Mouse (Mus musculus): Measurements from ENCODE around the gene Helz.
A peak's percentile ranks its signal among the peaks of the same experiment; 100 is the strongest.
"Not testable (repeated sequence)": the region's sequence is repeated elsewhere in the genome, so short reads cannot be mapped to it uniquely, and the experiment has no call there.

Gene Helz

DNA sequence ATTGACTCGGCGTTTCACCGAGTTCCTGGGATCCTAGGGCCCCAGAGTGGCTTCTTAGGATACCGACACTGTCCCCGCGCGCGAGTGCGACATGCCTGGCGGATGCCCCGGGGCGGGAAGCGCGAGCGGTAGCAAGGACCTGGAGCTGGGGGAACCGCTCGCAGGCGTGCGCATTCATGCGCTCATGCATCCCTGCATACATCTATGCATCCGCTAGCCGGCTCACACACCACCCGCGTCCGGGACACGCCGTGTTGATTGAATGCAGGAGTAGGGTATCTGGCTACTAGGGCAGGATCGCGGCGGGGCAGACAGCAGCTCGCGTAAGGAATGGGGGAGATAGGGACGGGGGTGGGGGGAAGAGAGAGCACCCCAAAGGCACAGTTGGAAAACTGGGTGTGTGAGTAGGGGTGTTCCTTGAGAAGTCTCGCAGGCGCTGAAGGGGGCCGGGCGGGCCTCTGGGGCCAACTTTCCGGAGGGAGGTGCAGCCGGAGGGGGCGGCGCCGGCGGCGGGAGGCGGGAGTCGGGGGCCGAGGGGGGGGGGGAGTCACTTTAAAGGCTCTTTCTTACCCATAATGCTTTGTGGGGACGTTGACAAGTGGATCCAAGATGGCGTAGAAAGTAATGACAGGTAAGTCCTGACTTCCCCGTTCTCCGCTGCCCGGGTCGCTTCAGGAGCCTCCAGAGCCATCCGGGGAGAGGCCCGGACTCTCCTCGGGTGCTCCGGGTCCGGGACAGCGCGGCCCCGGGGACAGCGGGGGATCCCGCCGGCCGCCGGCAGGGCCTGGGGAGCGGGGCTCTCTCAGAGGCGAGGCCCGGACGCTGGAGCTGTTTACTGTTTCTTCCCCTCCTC is at the start of gene Helz:
TSS of gene Helz (plus strand) at position 580 of the 853 bp plus-strand sequence.
- peak; percentile 75 for DNase-seq (ENCODE audit: low spot score)

DNA sequence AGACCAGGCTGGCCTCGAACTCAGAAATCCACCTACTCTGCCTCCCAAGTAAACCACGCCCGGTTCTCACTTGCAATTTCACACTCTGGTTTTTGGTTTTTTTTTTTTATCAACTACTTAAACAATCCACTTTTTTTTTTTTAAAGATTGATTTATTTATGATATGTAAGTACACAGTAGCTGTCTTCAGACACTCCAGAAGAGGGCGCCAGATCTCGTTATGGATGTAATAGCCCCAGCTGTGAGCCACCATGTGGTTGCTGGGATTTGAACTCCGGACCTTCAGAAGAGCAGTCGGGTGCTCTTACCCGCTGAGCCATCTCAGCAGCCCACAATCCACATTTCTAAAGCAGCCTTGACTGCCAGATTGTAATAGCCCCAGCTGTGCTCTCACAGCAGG is 44.9 kb upstream of the Helz start:
- no peak for DNase-seq (ENCODE audit: low spot score)

DNA sequence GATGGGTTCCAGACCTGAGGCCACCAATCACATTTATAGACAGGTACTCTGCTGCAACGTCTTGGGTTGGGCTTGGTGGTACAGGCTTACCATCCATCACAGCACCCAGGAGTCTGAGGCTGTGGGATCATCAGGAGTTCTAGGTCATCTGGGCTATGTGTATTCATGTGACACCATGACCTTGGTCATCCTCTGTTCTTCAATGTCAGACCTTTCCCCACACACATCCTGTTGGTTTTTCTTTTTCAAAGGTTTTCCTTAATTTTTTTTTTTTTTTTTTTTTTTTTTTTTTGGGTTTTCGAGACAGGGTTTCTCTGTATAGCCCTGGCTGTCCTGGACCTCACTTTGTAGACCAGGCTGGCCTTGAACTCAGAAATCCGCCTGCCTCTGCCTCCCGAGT is 43.4 kb upstream of the Helz start:
- DNase-seq (ENCODE audit: low spot score) = not testable (repeated sequence)

DNA sequence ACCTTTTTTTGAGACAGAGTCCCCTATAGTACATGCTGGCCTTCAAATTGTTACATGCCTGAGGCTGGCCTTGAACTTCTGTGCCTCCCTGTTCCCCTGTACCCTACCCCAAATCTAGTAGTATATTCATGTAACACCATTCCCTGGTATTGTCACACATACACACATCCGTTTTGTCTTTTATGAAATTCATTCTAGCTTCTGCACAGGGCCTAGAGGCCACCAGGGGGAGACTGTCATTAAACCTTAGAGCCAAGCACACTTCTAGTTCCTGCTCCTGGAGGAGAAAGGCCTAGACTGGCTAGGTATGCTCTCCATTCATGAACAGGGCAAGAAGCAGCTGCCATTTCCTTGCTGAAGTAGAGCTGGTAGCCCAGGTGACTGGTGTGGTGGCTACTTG is 41.5 kb upstream of the Helz start:
- no peak for DNase-seq (ENCODE audit: low spot score)

DNA sequence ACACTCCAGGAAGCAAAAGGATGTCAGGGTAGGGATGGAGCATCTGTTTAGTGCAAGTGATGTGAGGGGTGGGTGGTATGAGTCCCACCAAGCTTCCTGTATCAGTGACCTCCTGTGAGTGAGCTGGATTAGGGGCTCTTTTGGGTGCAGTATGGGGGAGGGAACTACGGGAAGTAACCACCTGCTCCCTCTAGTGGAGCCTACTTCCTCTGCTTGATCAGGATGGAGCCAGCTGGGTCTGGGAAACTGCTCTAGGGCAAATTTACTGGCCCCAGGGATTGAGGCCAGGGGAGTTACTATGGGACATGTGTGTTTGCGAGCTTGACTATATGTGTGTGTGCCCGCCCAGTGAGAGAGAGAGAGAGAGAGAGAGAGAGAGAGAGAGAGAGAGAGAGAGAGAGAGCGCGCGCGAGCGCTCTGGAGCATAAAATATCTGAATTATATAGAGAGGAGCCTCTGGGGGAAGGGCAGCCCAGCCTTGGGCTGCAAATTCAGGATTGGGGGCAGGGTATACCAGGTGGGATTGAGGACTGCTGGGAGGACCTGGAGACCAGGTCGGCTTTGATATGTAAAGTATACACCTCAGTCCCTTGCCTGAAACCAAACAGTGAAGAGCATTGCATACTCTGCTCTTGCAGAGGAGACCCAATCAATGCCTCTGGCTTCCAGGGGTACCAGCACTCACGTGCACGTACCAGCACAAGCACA is 37.9 kb upstream of the Helz start:
- no peak for DNase-seq (ENCODE audit: low spot score)

DNA sequence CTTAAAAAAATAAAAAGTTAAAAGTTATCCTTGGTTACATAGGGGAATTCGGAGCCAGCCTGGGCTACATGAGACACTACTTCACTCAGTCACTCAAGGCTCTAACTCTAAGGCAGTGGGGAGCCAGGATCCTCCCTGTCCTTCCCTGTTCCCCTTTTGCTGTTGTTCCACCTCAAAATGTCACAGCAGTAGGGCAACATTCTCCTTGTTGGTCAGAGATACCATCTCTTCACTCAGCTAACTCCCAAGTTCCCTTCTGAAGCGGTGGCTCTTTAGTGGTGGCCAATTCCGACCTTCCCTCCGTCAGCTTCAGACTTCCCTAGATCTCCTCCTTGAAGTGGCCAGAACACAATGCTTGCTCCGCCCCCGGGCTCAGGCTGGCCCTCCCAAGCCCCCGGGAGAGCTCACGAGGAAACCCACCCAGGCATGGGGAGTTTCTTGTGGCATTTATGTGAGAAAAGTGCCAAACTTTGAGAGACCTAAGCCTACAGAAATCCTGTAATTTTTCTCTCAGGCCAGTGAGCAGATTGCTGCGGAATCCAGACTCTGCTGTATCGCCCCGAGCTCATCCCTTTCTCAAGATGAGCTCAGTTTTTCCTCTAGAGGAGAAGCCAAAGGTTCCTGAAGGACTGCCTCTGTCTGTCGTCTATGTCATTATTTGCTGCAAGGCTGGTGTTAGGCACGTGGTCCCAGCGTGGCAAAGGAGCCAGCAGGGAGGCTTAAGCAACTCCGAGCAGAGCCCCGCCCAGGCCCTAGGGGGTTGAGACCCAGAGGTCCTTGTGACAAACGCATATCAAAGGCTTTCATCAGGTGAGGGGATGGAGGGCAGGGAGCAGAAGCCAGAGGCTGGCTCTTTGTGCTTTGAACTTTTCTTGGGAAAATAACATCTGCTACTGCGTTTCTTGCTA is 37.1 kb upstream of the Helz start:
- peak; percentile 29 for DNase-seq (ENCODE audit: low spot score)

DNA sequence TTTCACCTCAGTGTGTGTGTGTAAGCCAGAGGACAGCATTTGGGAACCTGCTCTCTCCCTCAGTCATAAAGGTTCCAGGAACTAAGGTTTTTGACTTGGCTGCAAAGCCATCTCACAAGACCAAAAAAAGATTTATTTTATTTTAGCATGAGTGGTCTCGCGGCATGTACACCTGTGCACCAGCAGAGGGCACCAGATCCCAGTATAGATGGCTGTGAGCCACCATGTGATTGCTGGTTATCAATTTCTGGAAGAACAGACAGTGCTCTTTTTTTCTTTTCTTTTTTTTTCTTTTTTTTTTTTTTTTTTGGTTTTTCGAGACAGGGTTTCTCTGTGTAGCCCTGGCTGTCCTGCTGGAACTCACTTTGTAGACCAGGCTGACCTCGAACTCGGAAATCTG is 35.8 kb upstream of the Helz start:
- DNase-seq (ENCODE audit: low spot score) = peak; percentile 45

DNA sequence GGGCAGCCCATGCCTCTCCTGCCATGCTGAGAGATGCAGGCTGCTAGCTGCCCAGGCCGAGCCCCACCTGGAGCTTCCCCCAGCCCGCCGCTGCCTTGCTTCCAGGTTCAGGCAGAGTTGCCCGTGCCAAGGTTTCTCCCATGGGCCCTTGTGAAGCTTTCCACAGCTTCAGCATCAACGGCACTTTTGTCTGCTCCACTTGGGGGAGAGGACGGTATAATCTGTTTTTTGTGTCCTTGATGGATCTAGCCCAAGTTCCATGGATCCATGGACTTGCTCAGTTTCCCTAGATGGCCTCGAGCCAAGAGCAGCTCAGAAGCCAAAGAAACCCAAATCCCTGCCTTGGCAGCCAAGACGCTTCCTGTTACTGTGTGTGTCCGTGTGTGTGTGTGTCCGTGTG is 34.7 kb upstream of the Helz start:
- no peak for DNase-seq (ENCODE audit: low spot score)

DNA sequence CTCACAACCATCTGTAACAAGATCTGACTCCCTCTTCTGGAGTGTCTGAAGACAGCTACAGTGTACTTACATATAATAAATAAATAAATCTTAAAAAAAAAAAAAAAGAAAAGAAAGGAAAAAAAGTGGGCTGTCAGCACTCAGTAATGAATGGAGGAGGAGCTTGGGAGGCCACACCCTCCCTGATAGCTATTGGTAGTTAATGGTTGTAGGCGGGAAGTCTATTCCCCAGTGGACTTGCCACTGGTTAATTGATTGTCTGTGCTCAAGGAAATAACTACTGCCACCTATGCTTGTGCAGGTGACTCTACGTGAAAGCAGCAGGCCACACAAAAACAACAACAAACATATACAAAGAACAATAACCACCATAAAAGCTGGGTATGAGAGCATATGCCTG is 31.3 kb upstream of the Helz start:
- no peak for DNase-seq (ENCODE audit: low spot score)

DNA sequence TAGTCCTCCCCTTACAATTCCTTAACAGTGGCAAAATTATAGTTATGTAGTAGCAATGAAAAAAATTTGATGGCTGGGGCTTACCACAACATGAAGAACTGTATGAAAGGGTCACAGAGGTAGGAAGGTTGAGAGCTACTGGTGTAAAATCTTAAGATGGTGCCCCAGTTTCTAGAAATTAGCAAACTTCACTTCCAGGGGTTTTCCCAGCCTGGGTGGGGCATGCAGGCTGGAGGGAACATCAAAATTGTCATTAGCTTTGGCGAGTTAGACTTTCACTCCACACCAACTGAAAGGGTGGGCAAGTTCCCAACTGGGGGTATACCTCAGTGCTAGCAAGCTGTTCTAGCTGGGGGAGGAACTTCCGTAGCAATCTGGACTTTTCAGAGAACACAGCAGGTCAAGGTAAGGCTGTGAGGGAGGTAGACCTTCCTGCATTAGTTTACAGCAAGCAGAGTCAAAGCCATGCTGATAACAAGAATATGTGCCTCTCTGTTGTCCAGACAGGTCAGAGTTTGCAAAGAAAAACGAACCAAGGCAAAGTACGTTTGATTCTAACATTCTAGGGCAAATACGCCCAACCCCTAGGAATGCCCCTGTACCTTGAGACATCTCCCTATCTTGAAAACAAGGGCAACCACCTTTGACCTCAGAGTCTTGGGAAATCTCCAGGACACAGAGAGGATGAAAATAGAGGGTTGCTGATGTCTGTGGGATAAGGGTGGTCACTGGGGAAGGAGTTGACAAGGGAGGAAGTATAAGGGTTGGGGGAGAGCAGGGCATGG is 28.9 kb upstream of the Helz start:
- no peak for DNase-seq (ENCODE audit: low spot score)

DNA sequence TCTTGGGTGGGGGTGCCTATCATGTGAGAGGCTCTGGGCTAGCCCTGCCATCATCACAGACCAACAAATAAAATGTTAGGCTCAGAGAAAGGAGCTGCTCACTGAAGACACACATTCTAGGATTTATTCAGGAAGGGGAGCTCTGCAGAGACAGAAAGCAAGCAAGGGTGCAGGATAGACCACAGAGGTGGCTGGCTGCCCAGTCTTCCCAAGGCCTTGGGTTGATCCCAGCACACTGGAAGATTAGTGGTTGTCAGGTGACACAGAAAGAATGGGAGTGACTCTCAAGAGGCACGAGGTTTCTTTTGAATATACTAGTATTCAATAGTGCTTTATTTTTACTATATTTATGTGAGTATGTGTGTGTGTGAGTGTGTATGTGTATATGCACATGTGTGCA is 26.6 kb upstream of the Helz start:
- DNase-seq (ENCODE audit: low spot score) = no peak

DNA sequence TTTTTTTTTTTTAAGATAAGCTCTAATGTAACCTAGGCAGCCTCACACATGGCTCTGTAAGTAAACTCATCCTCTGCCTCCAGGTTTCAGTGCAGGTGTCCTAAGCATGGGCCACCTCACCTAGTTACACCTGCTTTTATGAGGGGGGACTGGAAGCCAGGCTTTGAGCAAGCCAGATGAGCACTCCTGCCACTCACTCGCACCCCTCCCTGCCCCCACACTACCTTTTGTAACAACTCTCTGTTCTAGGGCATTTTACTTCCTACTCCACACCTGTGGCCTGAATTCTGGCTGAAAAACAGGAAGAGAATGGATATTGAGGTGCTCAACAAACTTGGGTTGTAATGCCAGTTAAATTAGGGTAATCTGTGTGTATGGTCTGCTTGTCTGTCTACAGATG is 22.8 kb upstream of the Helz start:
- no peak for DNase-seq (ENCODE audit: low spot score)

DNA sequence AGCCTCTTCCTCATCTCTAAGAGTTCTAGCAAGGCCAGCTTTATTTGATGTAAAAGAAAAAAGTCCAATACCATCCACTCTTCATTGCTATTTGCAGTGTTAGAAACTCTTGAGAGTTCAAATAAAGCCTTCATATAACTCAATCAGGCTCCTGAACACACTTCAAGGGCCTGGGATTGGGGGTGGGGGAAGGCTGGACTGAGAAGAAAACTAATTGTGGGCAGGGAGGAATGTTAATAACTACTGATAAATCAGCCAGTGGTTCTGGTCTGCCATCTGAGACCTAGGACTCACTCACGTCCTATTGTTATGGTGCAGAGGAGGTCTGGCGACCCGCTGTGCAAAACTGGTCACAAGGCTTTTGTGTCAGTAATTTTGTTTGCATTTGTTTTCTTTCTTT is 20.1 kb upstream of the Helz start:
- no peak for DNase-seq (ENCODE audit: low spot score)

DNA sequence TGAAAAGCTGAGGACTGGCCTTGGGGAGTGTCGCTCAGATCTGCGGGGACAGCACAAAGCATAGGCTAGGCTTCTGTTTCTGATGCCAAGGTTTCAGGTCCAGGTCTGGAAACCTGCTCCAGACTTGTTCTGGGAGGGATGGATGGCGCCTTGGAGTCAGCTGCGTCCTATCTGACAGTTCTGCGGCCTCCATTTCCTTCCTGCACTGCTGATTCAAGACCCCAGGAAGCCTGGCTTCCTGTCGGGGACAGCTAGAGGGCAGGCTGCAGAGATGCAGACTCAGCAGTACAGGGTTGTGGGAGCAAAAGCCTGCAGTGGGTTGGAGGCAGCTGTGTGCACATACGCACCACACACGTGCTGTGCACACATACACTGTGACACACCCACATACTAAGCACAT is 18.4 kb upstream of the Helz start:
- DNase-seq (ENCODE audit: low spot score) = no peak

DNA sequence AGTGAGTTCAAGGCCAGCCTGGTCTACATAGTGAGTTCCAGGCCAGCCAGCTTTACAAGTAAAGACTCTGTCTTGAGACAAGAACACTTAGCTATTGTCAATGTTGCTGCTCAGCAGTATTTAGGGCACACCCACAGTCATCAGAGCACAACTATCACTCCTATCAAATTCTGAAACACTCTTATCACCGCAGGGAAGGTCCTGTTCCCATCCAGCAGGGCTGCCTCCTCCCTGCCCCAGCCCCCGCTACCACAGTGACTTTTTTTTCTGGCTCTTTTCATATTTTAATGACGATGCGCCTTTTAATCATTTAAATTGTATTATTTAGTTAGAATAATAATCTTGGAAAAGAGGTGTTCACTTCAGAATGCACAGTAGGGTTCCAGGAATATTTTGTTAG is 16.3 kb upstream of the Helz start:
- DNase-seq (ENCODE audit: low spot score) = no peak

DNA sequence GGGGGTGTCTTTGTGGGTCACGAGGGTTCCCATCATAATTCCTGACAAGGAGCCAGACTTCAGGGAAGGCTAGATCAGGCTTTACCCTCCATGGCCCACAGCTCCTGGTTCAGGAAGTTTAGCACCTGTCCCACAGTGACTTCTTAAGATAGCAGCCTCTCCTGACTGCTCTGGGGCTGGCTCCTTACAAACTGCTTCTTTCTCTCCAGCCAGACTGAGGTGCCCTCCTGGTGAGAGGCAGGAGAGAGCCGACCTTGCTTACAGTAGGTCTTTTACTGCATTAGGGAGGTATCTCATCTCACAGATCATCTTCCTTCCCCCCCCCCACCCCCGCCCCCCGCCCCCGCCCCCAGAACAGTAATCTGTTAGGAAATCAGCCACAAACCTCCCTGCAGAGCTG is 15.5 kb upstream of the Helz start:
- DNase-seq (ENCODE audit: low spot score) = no peak

DNA sequence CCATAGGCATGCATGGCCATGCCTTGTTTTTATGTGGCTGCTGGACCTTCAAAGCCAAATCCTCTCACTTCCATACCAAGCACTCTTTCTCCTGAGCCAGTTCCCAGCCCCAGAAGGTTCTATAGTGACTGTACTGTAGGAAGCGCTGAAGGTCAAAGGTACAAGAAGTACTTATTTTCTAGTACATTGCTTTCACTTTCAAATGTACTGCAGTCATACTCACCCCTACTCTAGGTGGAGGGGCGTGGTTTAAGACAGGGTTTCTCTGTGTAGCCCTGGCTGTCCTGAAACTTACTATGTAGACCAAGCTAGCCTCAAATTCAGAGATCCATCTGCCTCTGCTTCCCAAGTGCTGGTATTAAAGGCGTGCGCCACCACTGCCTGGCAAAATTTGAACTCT is 8.7 kb upstream of the Helz start:
- DNase-seq (ENCODE audit: low spot score) = no peak

DNA sequence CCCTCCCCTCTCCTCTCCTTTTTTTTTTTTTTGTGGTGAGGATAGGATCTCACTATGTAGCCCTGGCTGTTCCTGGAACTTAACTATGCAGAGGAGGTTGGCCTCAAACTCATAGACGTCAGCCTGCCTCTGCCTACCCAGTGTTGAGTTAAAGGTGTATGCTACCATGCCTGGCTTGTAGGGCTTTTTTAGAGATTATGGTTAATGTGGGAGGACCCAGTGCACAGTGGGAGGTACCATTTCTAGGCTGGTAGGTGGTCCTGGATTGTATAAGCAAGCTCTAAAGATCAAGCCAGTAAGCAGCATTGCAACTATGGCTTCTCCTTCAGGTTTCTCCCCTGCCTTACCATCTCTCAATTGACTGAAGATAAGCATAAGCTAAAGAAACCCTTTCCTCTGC is 7.4 kb upstream of the Helz start:
- no peak for DNase-seq (ENCODE audit: low spot score)

DNA sequence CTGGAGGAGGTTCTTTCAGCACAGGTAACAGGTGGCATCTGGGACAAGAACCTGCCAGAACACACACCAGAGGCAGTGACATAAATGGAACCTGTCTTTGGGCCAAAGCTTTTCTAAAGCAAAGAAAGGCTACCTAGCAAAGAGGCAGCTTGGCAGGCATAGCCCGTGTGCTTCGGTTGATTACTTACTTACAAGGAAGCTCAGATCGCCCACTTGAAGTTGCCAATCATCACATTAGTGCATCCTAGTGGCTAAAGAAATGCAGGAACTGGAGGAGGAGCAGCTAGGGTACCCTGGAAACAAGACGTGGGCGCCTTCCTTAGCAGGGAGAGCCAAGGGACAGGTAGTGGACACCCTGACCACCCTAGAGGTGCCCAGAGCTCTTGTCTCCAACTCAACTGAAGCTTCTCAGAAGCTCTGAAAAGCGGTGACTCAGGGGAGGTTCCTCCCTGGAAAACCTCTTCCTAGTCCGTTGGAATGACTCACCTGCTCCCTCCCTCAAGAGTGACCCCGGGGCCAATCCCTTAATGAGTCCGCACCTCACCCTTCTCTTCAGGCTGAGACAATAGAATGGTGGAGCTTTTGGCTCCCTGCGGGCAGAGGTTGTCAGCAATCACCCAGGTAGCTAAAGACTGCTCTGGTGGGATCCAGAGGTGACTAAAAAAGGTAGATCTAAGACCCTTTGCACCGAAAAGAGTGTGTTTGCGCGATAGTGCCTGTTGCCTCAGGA is 1.8 kb upstream of the Helz start:
- DNase-seq (ENCODE audit: low spot score) = no peak

DNA sequence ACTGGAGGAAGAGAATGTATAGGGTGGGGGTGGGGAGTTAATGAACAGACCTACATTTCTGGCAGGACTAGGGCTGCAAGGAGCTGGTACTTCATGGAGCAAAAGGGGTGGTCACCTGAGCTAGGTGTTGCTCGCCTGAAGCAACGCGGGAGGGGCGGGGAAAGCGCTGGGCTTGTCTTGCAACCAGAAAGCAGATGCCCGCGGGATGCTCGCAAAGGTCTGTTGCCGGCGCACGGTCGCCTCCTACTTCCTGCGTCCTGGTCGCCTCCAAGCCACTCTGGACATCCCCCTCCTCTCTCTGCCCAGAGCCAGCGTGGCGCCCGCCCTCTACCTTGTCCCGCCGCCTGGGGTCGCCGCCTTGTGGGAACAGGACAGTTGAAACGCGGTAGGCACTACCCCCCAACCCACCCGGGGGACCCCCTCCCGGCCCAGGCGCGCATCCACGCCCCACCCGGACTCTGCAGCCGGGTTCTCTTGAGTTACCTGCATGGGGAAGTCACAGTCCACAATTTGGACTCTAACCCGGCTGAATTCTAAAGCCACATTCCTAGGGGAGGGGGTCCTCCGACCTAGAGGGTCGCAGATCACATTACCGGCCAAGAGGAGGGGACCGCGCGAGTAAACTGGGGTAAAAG is 946 bp upstream of the Helz start:
- peak; percentile 30 for DNase-seq (ENCODE audit: low spot score)
